Mouse (Mus musculus): ENCODE measurements at regions not wholly inside any gene's neighbourhood (a gene's known extent, or its start where the extent isn't known, plus 50 kb on each side); places are given as distances from the start of the nearest gene placed in this dataset.

DNA sequence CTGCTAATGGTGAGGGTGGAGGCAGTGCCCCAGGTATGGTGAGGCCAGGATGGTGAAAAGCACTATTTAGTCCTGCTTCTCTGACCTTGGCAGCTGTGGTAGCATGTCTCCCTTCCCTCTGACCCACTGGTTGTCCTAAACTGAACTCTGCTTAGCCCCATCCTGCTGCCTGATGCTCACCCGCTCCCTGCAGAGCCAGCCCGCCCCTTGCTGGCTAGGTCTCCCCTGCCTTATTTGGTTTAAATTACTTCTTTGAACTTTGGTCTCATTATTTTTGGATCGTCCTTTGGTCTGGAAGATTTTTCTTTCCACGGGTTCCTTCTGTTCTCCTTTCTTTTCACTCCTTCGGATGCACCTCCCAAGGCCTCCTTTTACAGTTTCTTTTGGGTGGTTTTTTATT lies 525.7 kb upstream of the Tnp1 start:
- DNase-seq (ENCODE audit: low read depth), result no peak

DNA sequence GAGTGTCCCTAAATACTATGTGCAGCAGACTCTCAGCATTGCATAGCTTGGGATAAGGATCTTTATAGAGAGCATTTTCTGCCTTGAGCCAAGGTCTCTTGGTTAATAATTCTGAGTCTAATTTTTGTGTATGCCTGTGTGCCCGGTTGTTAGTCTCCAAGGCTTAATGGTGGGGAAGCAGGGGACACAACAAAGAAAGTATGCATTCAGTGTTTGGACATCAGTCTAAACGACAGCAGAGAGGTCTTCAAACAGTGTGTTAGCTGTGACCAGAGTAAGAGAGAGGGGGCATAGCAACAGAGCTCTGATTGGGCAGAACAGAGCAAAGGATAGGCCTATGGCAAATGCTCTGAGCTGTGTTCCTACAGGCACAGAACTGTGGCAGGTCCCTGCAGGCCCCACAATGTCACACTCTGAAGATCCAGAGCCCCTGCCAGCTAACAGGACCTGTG lies 522.7 kb upstream of the Tnp1 start:
- no peak for DNase-seq (ENCODE audit: low read depth)

DNA sequence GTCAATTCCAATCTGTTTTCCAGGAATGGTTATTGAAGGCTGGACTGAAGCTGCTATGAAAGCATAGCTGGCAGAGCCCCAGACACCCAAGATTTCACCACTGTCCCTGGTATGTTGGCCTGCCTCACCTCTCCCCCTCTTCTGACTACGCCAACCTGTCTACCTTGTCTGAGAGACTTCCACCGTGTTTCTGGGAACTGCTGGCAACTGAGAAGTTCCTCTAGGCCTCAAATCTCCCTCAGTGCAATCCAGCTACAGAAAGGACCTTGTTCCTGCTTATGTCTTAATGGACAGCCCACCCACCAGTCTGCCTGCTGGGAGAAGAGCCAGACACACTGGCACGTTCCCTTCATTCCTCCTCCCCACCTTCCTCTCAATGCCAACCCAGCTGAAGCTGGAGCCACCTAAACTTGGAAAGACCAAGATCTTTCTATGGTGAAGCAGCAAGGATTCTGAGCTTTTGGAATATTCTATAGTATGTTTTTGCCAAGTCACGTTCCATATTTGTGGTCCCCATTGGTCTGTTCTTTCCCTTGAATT lies 520.1 kb upstream of the Tnp1 start:
- no peak for DNase-seq (ENCODE audit: low read depth)

DNA sequence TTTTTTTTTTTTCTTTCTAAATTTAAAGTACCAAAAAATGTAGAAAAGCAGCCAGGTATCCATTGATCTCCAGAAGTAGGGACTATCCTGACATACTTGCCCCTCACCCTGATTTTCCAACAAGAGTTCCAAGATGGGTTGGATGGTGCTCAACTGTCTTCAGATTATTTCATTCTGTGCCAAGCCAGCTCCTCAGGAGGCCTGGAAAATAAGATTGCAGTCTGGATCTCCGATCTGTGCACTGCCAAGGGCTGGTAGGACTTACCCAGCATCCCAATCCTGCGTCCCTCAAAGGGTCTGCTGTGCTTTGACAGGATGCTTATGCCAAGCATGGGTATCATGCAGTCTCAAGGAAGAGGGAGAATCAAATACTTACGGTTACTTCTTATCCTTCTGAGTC lies 517.8 kb upstream of the Tnp1 start:
- DNase-seq (ENCODE audit: low read depth), result no peak

DNA sequence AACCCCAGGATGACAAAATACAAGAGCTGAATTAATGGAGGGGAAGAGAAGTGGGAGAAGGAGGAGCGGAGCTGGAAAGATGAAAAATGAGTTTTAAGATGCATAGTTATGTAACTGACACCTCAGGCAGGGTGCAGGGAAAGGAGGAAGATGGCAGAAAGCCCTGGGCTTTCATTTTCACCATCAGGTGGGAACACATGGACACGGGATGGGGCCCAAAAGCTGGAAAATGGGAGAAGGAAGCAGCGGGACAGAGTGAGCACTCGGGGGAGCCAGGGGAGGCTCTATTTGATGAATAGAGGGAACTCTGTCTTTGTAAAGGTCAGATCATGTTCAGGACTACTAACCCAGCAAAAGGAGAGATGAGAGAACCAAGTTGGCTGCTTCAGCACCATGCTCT lies 516.6 kb upstream of the Tnp1 start:
- no peak for DNase-seq (ENCODE audit: low read depth)

DNA sequence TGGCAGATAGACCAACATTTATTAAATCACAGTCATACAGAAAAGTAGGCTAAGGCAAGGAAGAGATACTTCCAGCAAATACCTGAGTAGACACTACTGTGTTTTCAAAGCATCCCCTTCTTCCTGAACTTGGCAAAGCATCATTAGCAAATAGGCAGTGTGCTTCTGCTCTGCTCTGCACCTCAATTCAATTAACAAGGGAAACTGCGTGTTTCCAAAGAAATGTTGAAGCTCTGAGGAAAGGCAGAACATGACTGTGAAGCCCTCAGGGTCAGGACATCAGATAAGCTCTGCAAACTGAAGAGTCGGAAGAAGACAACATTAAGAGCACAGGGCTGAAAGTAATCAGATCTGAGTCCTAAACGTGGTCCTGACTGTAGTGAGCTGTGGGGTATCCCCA lies 516.1 kb upstream of the Tnp1 start:
- DNase-seq (ENCODE audit: low read depth), result no peak

DNA sequence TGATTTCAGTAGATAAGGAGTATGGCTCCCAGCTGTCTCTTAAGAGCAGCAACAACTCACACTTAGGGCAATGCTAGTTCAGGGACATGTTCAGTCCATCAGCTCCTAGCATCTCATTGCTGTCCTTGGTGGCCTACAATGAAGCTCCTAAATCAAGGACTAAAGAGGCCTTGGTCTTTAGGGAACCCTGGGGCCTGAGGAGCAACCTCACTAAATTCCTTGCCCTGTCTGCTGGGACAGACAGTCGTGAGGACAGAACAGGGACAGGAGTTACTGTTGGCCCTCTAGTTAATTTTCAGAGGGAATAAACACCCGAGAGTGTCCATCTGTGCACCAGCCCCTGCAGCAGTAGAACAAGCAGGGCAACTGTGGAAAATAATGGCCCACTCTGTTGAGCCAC lies 514.6 kb upstream of the Tnp1 start:
- DNase-seq (ENCODE audit: low read depth), result no peak

DNA sequence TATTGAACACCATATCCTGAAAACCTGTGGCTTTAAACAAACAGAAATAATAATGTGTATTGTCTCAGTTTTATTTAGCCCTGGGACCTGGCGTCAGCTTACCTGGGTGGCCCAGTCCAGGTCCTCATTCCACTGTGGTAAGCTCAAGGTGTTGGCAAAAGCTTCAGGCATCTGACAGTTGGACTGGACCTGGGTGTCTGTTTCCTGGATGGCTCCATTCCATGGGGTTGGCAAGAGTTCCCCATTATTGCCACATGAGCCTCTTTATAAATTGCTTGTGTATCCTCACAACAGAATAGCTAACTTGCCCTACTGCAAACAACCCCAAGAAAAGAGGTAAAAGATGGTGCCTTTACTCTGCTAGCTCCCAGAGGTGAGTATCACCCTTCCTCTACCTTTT lies 512.9 kb upstream of the Tnp1 start:
- DNase-seq (ENCODE audit: low read depth), result no peak

DNA sequence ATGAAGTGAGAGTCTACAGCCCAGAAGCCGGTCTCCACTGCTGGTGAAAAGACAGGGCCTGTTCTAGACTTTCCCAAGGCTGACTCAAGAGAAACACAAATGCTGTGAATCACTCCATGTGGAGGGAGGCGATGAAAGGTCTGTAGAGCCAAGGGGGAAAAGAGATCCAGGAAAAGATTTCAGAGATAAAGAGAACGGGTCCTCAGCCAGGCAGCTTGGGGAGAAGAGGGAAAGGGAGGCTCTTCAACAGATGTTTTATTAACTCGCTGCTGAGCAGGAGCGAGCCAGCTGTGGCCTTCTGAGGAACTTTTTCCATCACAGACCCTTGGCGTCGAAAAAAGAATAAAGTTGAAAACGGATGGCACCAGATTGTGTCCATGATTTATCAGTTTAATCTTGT lies 500.7 kb upstream of the Tnp1 start:
- DNase-seq (ENCODE audit: low read depth), result no peak

DNA sequence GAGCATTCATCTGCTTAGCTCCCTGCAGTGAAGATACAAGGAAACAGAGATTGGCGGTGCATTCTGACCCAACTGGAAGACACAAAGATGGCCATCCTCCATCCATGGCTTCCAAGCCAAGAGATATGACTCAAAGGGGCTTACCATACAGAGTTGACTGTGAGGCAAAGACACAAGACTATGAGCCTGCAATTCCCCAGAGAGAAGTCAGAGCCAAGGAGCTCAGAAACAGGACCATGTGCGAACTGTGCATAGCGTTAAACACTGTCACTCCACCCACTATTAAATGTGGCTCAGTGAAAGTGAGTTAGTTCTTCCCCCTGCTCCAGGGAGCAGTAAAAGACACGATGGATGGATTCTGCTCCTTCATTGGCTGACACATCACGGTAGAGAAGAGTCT lies 500.1 kb upstream of the Tnp1 start:
- DNase-seq (ENCODE audit: low read depth), result no peak

DNA sequence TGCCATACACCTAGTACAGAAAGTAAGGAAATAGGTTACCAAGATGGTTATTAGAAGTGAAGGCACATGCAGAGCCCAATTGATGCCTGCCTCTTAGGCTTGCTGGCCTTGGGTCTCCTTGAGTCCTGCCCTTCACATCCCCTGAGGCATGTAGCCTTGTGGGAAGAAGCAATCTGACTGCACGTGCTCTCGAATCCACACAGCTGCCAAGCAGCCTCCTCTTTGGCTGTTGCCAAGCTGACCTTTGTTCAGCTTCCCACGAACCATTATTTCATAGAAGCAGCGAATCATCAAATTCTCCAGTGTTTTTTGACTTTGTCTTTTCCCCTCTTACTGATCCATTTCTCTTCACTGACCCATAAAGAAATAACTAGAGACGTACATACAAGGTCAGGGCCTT lies 498.1 kb upstream of the Tnp1 start:
- no peak for DNase-seq (ENCODE audit: low read depth)

DNA sequence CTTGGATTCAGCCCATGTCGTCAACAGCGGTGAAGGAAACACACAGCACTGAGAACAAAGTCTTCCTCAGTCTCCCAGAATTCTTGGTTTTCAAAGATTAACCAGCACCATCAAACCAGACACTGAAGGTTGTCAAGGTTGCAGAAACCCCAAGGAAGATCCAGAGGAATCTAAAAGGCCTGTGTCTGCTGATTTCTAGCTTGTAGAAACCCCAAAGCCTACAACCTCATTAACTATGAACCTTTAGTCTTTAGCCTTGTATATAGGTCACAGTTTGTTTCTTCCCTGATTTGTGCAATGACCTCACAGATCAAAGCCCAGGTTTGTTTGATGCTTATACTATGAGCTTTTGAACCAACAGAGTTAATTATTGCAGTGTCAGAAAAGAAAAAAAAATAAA lies 497.1 kb upstream of the Tnp1 start:
- DNase-seq (ENCODE audit: low read depth), result no peak

DNA sequence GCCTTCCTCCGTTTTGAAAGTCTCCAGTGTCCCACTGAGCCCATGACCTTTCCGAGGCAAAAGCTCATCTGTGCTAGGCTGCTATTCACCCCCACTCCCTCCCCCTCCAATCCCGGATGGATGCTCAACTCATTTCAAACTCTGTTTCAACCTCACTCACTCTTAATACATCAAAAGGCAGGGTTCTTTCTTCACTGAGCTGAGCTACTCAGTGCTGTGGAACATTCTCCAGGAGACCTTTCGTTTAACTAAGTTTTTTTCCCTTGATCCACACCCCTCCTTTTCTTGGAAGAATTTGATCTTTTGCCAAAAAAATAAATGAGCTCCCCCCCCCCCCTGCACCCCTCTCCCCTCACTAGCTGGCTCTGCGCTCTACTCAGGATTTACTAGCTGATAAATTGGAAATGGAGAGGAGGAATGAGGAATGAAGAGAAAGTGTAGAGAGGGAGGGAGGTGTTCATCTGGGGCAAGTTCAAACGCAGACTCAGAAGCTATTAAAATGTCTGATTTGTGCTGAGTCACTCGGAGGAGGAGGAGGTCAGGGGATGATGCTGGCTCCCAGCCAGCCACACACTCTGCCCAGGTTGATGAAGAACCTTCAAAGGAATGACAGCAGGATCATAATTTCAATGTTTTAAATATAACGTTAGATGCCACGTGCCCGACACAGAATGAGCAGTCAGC lies 491.5 kb upstream of the Tnp1 start:
- DNase-seq (ENCODE audit: low read depth), result no peak

DNA sequence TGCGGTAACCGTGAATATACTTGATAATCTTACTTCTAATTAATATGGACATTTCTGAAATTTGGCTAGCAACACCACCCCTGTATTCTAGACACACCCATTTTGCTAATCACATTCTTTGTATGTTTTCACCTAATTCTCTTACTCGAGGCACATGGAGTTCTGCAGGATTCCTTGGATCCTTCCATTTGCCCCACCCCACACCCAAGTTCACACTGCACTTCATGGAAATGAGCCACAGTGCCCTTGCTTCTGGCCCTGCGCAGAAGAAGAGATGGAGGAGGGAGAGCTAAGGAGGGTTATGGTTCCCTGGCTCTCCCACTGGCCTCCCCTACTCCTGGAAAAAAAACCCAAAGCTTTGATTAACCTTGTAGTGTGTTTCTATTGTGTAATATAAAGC lies 487.9 kb upstream of the Tnp1 start:
- DNase-seq (ENCODE audit: low read depth), result no peak

DNA sequence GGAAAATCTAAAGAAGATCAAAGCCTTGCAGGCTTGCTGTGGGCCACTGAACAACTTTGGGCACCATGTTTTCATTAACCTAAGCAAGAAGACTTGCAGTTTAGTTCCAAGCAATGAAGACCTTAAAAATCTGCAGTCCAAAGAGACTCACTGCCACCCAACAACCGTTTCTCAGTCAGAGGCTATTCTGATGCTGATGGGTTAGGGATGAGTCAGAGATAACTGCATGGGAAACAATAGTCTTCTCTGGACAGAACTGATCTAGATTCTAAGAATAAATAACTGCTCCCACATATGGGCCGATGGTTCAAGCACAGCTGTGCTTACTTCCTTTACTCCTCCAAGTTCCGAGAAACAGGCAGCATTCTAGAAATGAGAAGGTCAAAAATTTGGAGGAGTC lies 485.0 kb upstream of the Tnp1 start:
- DNase-seq (ENCODE audit: low read depth), result no peak

DNA sequence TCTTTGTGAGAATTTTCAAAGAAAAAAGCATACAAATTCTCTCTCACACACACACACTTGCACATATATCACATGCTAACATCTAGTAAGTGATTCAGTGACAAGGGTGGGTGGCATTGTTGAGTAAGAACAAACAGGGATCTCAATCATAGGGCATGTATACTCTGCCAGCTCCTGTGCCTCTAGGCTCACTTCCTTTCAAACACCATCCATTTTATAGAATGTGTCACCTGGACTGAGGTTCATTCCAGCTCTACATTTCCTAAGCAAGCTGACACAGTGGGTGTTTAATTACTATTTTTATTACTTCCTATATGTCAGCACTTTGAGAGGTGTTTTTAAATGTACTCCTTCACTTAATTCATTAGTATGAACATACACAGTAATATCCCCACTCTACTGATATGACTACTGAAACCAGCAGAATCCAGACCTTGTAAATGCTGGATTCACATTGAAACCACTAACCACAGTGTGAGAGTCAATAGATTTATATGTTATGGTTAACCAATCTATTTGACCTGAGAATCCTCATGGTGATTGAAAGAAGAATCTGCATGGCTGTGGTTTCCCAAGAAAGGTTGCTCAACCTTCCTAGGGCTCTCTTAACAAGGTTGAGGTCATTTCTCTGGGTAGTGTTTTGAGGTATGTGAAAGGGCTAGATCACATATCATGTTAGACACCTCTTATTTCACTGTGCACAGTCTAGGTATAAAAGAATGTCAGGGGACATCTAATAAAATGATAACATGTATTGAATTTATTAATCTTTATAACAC lies 480.5 kb upstream of the Tnp1 start:
- no peak for DNase-seq (ENCODE audit: low read depth)

DNA sequence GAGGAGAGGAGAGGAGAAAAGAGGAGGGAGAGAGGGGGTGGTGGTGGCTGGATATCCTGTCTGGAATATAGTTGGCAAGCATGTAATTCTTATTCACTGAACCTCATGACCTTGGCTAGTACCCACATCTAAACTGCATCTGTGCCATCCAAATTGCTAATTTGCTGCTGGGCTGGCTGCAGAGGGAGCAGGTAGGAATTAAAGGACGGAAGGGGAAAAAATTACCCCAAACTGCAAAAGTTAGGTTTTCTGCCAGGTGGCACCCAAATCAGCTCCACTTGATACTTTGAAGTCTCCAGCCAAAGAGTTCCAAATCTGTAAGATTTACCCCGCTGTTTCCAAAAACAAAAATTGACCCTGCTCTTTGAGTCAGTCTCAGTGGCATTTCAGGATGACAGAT lies 466.2 kb upstream of the Tnp1 start:
- no peak for DNase-seq (ENCODE audit: low read depth)

DNA sequence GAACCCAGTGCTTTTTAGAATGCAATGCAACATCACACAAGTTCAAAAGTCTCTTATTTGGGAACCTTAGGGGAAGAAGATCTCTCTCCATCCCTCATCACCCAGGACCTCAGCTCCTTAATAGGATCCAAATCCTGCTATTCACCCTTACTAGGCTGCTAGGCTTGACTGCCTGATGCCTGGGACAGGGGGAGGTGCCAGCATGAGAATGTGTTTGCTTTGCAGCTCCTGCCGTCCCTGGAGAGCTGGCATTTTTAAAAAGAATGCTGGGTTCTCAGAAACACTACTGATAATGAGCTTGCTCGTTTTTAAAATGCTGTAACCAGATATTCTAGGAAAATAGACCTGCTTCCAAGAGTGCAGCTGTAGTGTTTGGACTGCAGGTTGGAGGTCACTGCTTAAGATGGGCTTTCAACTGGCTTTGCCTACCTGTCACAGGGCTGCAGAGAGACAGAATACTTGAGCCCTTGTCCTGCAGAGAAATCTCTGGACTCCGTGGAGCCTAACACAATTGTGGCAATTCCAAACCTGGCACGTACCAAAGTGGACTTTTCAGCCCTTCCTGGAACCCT lies 463.7 kb upstream of the Tnp1 start:
- DNase-seq (ENCODE audit: low read depth), result no peak

DNA sequence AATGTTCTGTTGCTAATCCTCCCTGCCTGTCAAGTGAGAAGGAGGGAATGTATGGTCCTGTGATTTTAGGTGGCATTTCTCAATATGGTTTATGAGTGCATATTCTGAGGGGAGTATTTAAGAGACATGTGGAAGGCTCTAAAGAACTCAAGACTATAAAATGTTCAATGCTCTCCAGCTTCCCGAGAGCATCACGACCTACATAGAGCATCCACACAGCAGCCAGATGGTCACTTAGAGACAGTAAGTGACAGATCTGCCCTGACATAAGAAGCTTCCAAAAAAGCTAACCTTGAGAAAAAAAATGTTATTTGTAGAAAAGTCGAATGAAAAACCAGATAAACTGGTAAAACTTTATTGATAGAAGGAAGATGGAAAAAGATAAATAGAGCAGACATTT lies 444.9 kb upstream of the Tnp1 start:
- no peak for DNase-seq (ENCODE audit: low read depth)

DNA sequence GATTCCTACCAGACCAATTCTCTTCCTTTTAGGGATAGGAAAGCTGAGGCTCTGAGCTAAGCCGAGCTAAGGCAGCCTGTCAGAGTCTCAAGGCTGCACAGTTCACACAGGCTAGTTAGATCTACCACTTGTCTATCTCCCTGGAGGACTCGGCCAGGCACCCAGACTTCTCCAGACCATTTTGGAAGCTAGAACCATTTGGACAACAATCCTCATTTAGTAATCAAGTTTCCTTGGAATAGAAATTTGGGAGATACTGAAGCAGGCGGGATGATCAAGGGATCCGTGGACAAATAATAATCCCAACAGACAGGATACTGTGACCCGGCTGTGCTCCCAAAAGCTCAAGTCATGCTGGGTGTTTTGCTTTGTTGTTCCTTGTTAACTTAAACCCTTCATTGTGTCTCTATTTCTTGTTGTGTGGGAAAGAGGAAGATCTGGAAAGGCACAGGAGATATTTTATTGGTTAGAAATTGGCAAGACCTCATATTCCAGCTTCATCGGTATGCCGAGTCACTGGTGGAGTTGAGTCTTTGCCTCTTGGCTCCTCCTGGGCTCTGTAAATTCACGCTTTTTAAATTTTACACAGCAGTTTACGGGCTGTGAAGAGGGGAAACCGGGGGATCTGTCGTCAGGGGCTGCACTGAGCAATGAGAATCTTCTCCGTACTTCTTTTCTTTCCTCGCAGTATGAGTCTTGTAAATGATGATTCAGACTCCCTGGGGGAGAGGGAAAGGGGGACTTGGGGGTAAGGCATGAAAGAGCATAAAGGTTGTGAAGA lies 444.2 kb upstream of the Tnp1 start:
- no peak for DNase-seq (ENCODE audit: low read depth)

DNA sequence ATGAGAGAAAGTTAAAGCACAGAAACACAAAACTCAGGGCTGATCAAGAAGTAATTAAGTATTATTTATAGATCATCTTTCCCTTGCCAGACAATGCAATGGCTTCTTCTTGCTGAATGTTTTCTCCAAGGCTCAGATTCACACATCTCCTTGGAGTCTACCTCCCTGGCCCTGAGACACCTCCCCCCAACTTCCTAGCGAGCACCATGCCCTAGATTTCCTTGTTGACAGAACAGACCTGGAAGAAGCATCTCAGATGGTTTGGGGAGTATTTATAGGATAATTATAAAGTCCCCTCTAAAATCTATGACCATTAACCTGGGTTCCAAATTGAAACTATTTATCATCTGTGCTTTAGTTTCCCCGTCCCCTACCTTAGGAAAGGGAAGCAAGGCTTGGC lies 441.6 kb upstream of the Tnp1 start:
- no peak for DNase-seq (ENCODE audit: low read depth)

DNA sequence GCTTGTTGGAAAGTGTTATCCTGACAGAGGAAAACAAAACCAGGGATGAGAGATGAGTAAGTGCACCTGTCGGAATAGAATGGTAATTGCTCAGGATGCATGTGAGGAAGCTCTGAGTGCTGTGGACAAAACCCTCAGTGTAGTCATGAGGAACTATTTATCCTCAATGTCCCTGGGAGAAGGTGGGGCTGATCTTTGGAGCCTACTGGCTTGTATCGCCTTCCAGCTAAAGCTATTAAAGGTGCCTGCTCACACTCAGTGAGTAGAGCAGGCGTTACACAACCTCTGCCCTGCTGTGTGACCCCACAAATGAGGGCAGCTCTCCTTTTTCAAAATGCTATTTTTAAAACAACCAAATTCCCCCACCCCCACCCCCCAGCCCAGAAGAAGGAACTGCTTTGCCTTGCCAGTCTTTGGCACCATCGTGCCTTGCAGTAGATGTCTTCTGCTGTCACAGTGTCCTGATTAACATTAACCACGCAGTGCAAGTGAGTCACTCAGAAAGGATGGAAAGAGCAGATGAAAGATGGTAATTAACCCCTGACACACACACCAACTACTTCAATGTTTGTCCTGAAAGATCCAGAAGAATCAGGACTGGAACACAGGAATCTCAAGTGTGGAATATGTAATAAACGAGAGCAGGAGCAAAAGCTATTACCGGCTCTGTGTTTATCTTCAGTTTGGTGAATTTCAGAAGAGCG lies 440.8 kb upstream of the Tnp1 start:
- DNase-seq (ENCODE audit: low read depth), result no peak
